Mouse (Mus musculus) CD4-positive, CD25-positive, alpha-beta regulatory T cell, adult 2 months (primary cell): ENCODE measurements around the gene Snap23.
"Not testable (repeated sequence)": the region's sequence is repeated elsewhere in the genome, so short reads cannot be mapped to it uniquely, and the experiment has no call there.

ENCODE experiments used
- DNase-seq: peaks from one replicate; pipeline ENCODE4 v3.0.0-alpha.2; 2012; ENCODE audit warnings: low read depth, low spot score

Snap23 gene

GRCm38 (mm10) chr2:120566886-120567797 lies at the start of gene Snap23:
Gene Snap23 (plus strand): TSS chr2:120567671.
- DNase-seq = peak; percentile 94

GRCm38 (mm10) chr2:120518547-120519210 lies 48.8 kb upstream of the Snap23 start:
- DNase-seq = no peak

- no peak for DNase-seq
These were observed 40.7 kb upstream of the Snap23 start for GRCm38 (mm10) chr2:120526771-120527170.

- no peak for DNase-seq
These were observed 37.9 kb upstream of the Snap23 start for GRCm38 (mm10) chr2:120529531-120529930.

- DNase-seq = no peak
These were observed 36.2 kb upstream of the Snap23 start for GRCm38 (mm10) chr2:120531223-120531622.

GRCm38 (mm10) chr2:120539333-120539732 lies 28.1 kb upstream of the Snap23 start:
- no peak for DNase-seq

- no peak for DNase-seq
These were observed 27.7 kb upstream of the Snap23 start for GRCm38 (mm10) chr2:120539778-120540208.

- DNase-seq = no peak
These were observed 22.7 kb upstream of the Snap23 start for GRCm38 (mm10) chr2:120544732-120545131.

- DNase-seq = no peak
These were observed 10.6 kb upstream of the Snap23 start for GRCm38 (mm10) chr2:120556868-120557267.

GRCm38 (mm10) chr2:120558813-120559212 lies 8.7 kb upstream of the Snap23 start:
- DNase-seq = no peak

- no peak for DNase-seq
These were observed 5.9 kb upstream of the Snap23 start for GRCm38 (mm10) chr2:120561524-120561923.

GRCm38 (mm10) chr2:120562859-120563234 lies 4.6 kb upstream of the Snap23 start:
- no peak for DNase-seq

- DNase-seq = peak; percentile 94
These were observed 4.1 kb upstream of the Snap23 start, which contains the start of gene Zfp106 for GRCm38 (mm10) chr2:120563235-120563990. Gene Zfp106 (minus strand): TSS chr2:120563843.

GRCm38 (mm10) chr2:120564548-120565188 lies 2.8 kb upstream of the Snap23 start:
- DNase-seq = not testable (repeated sequence)

GRCm38 (mm10) chr2:120565363-120565762 lies 2.1 kb upstream of the Snap23 start:
- DNase-seq = no peak

GRCm38 (mm10) chr2:120567798-120568320 lies 388 bp downstream of the Snap23 start:
- no peak for DNase-seq

GRCm38 (mm10) chr2:120571081-120571480 lies 3.6 kb downstream of the Snap23 start:
- DNase-seq = no peak

GRCm38 (mm10) chr2:120572161-120572560 lies 4.7 kb downstream of the Snap23 start:
- not testable (repeated sequence) for DNase-seq

GRCm38 (mm10) chr2:120575121-120575520 lies 7.7 kb downstream of the Snap23 start:
- DNase-seq = no peak

- no peak for DNase-seq
These were observed 8.5 kb downstream of the Snap23 start for GRCm38 (mm10) chr2:120575978-120576377.

GRCm38 (mm10) chr2:120577799-120578198 lies 10.3 kb downstream of the Snap23 start:
- DNase-seq = no peak
